Mouse (Mus musculus): ENCODE measurements around the gene Vcan.
"Not testable (repeated sequence)": the region's sequence is repeated elsewhere in the genome, so short reads cannot be mapped to it uniquely, and the experiment has no call there.

The Vcan gene

DNA sequence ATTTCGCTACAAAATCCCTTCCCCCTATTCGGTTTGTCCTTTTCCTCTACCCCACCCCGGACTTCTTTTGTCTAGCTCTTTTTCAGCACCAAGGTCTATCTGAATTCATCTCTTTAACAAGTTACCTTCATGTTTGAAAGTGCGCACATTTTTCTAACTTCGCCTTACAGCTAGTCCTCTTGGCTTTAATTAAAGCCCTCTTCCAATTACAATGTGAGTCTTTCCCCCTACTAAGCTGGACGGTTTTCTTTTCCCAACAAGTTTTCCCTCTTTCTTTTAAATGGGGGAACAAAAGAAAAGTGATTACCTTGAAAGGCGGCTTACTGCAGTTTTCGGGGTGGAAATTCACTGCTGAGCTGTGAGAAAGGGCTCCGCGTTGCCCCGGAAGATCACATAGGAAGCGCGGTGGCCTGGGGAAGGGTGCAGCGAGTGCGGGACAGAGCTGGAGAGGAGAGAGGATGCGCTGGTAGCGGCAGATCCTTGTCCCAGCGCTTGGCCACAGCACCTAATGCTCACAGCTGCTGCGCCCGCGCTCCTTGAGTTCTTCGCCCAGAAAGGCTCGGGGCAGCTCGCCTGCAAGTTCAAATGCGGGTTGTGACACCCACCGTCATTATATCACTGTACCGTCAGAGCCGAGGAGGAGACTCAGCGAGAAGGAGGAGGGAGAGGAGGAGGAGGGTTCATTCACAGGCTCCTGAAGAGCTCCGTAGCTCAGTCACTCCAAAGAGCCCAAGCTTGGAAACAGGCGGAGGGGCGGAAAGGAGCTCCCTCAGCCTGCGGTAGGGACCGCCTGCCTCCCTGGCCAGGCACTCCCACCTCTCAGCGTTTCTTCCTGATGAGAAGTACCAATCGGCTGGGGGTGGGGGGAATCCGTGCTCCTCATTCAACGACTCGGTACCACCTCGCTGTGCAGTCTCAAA lies at the start of gene Vcan:
Vcan (minus strand) TSS at position 744 of the 920 bp plus-strand sequence.
- peak; percentile 4 for DNase-seq

- no peak for DNase-seq
Measured at GRCm38 (mm10) chr13:89791475-89791874, 49.2 kb upstream of the Vcan start.

- DNase-seq, result no peak
Measured at GRCm38 (mm10) chr13:89782886-89783285, 40.6 kb upstream of the Vcan start.

DNA sequence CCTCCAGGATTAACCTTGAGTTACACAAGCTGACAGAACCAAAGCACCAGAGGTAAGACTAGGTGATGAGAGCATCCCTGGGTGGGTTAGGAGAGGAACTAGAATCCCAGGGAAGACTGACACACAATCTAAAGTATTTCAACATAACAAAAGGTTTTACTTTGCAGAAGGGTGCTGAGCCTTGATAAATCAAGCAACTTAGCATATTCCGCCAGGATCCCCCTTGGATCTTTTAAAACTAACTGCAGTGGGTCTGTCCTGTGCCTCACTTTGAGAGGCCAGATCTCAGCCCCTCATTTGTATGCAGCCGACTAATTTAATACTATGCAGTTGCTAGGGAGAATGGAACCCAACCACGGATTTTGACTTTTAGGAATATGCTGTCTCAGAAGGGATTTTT lies 38.0 kb upstream of the Vcan start:
- DNase-seq, result no peak

GRCm38 (mm10) chr13:89779208-89779911 lies 37.1 kb upstream of the Vcan start:
- peak; percentile 18 for DNase-seq

DNA sequence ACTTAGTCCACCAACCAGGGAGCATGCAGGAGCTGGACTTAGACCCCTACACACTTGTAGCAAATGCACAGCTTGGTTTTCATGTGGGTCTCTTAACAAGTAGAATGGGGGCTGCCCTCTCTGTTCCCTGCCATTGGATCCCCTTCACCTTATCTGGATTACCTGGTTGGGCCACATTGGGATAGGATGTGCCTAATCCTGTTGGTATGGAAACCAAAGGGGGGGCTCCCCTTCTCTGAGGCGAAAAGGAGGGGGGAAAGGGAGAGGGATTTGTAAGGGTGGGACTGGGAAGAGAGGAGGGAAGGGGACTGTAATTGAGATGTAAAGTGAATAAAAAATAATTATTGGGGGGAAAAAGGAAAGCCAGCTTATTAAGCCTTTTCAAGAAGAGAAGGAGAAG lies 35.5 kb upstream of the Vcan start:
- no peak for DNase-seq

DNA sequence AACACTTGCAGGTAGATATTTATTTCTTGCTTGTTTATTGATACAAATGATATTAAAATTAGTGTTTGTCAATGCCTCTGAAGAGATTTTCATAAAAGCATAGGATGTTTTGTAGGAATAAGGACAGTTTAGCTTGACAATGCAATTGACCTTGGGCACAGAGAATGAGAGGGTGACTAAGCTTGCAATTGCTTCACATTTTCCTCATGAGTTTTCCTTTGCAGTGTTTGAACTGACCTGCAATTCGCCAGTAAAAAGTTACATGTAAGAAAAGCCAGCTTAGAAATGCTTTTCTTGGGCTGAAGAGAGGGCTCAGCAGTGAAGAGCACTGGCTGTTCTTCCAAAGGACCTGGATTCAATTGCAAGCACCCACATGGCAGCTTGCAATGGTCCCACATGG lies 34.8 kb upstream of the Vcan start:
- no peak for DNase-seq

GRCm38 (mm10) chr13:89766551-89766950 lies 24.2 kb upstream of the Vcan start:
- no peak for DNase-seq

GRCm38 (mm10) chr13:89765966-89766365 lies 23.7 kb upstream of the Vcan start:
- DNase-seq, result no peak

DNA sequence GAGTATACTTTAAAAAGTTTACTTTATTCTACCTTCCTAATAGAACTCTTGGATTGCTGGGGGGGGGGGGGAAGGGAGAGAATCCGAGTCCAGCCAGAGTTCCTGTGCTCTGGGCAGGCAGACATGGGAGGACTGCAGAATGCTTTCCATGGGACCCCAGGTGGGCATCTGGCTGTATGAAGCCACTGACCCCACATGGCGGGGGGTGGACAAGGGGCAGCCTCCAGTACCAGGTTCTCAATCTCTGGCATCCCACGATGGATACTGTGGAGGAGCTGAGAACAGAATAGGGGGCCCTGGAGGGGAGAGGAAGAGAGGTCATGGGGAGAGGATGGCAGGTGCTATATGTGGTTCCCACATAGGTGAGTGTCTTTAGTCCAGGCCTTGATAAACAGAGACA lies 20.0 kb upstream of the Vcan start:
- DNase-seq, result no peak

DNA sequence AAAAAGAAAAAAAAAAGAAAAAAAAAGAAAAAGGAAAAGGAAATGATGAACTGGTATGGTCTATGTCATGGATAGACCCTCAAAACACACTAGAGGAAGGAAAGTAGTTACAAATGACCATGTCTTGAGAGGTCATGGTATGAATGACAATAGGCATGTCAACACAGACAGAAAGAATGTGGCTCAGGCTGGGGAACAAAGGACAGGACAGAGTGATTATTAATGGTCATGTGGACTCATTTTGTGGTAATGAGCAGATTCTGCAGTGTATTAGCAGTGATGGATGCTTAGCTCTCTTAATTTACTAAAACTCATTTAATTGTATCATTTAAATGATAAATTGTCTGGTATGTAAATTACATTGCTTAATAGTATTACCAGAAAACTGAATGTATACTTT lies 14.0 kb upstream of the Vcan start:
- no peak for DNase-seq

DNA sequence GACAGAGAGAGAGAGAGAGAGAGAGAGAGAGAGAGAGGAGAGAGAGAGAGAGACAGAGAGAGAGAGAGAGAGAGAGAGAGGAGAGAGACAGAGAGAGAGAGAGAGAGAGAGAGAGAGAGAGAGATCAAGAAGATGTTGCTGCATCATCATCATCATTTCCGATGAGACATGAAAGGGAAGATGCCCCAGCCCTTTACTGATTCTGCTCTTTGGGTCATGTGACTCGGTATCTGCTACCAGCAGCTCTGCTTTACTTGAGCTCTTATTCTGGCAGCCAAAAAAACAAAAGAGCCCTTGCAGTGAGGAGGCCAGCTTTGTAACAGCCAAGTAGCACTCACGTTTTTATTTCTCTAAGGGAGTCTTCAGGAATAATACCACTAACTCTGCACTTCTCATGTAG lies 8.3 kb upstream of the Vcan start:
- not testable (repeated sequence) for DNase-seq

DNA sequence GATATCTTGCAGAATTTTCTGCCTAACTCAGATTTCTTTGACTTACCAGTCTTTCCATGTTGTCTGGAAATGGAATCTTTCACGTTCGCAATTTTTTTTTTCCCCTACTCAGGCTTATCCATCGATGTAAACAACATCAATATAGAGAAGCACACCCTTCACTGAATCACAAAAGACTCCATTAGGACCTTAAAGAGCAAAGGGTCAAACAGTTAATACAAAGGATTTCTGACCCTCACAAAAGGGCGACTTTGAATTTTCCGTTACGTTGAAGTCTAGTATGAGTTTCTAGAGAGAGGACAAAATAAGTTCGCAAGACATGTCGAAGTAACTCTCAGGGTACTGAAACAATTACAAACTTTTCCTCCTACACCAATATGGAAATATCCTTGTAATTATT lies 892 bp upstream of the Vcan start:
- DNase-seq, result no peak

- no peak for DNase-seq
Measured at GRCm38 (mm10) chr13:89742686-89743200, 434 bp upstream of the Vcan start.

GRCm38 (mm10) chr13:89741116-89741551 lies 1.2 kb downstream of the Vcan start:
- no peak for DNase-seq

DNA sequence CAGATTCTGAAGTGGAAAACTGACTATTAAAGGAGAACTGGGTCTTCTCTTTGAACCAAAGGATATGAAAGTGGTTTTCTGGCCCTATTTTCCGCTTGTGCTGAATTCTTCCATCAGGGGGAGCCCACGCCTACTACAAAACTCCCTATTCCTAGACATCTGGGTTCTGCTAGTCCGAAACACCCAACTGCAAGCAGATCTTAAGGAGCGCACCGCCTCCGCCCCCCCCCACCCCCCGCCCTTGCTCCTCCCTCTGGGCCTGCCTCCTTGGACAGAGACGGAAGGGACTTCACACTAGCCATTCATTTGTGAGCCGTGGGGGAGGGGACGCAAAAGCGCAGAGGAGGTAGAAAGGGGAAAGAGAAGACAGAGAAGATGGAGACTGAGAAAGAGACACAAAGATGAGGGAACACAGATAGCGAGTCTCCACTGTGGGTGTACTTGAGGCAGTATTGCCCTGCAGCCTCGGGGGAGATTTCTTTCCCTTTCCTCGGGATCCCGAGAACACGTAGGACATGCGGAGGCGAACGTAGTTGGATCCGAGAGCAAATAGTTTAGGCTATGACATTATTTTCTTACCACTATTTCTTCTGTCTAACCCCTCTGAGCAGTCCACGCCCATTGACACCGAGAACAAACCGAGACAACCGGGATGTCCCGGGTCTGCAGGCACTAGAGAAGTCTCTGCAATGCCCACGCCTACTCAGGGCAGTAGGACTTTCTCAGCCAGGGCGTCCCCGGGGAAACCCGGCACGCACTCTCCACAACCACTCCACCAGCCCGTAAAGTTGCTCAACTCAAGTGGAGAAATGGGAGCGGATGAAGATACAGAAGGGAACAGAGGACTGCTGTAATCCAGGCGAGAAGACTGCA lies 1.8 kb downstream of the Vcan start:
- DNase-seq, result peak; percentile 42

DNA sequence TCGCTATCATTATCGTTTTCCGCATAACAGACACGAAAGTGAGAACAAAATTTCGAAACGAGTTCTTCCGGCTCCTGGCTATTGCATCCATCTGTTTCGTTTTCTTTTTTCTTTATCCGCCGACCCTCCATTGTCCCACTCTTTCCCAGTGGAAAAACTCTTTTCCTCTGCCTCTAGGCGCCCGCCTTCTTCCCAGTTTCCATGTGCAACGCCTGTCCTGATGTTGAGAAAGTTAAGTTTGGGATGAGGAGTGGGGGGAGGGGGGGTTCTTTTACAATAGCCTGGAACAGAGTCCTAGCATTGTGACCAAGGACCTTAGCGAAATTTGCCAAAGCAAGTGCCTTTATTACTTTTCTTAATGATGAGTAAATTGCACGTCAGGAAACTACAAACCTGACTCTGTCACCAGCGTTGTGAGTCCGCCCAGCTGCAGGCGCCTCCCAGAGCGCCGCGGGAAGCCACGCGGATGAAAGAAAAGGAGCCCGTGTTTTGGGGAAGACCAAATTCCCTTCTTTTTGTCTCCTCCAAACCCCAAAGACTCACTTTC lies 2.5 kb downstream of the Vcan start:
- no peak for DNase-seq

- DNase-seq, result peak; percentile 63
Measured at GRCm38 (mm10) chr13:89738776-89739695, 3.3 kb downstream of the Vcan start.

DNA sequence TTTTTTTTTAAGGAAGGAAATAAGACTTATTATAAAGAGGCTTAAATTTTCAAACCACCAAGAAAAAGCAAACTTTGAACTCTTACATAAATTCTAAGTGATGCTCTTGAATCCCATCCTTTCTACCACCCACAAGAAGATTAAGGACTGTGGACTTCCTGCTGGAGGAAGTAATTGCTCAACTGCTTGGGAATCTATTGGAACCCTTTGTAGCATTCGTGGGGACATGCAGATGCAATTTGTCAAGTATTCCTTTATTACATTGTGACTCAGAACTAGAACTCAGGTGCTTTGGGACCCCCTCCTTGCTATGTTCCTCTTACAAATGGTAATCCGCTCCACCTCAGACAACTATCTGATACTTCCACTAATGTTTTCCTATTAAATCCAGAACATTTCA lies 4.0 kb downstream of the Vcan start:
- DNase-seq, result no peak

- DNase-seq, result no peak
Measured at GRCm38 (mm10) chr13:89735111-89735510, 7.2 kb downstream of the Vcan start.

- no peak for DNase-seq
Measured at GRCm38 (mm10) chr13:89726492-89726891, 15.8 kb downstream of the Vcan start.

Measured in thymus, postnatal 14 days (tissue).